Mouse (Mus musculus) limb, embryonic 11.5 days (tissue): ENCODE data around the gene Rnf212. TPM values are rescaled to one million over a fixed set of nuclear protein-coding genes. Genes with fewer than 3 reads are reported as not detected.
A peak's percentile ranks its signal among the peaks of the same experiment; 100 is the strongest.

Experiments used
- ATAC-seq: fragments of 200-750 bp; cut with Nextera tagmentation; 2 replicates; pipeline ENCODE4 v1.8.0; 2017; ENCODE audit warnings: low read depth; ENCODE audit not compliant: insufficient number of reproducible peaks, low FRiP score, low TSS enrichment
- DNase-seq: peaks from one replicate; pipeline ENCODE4 v3.0.0-alpha.2; 2015; ENCODE audit warnings: low spot score
- H3K27ac ChIP-seq: fragments of 300-500 bp; sonication (generic); replicated peaks from 2 replicates; pipeline ENCODE4 v1.5.1; 2014; ENCODE audit warnings: low read depth, mild to moderate bottlenecking, low read length
- H3K27me3 ChIP-seq: fragments of 300-500 bp; sonication (generic); 2 replicates; pipeline ENCODE4 v1.6.1; 2014; ENCODE audit warnings: mild to moderate bottlenecking, low read length, mixed read lengths; ENCODE audit not compliant: control insufficient read depth, insufficient read depth
- H3K36me3 ChIP-seq: fragments of 300-500 bp; sonication (generic); 2 replicates; pipeline ENCODE4 v1.6.1; 2014; ENCODE audit warnings: mild to moderate bottlenecking, low read length, moderate library complexity, mixed read lengths; ENCODE audit not compliant: control insufficient read depth, insufficient read depth
- H3K4me1 ChIP-seq: fragments of 300-500 bp; sonication (generic); 2 replicates; pipeline ENCODE4 v1.6.1; 2014; ENCODE audit warnings: low read length, mixed read lengths; ENCODE audit not compliant: control insufficient read depth, insufficient read depth
- H3K4me2 ChIP-seq: fragments of 300-500 bp; sonication (generic); 2 replicates; pipeline ENCODE4 v1.6.1; 2014; ENCODE audit warnings: low read depth, mild to moderate bottlenecking, moderate library complexity; ENCODE audit not compliant: severe bottlenecking
- H3K4me3 ChIP-seq: fragments of 300-500 bp; sonication (generic); 2 replicates; pipeline ENCODE4 v1.5.1; 2014; ENCODE audit warnings: low read depth, low read length
- H3K9ac ChIP-seq: fragments of 300-500 bp; sonication (generic); 2 replicates; pipeline ENCODE4 v1.6.1; 2014; ENCODE audit warnings: mild to moderate bottlenecking, low read length
- H3K9me3 ChIP-seq: fragments of 300-500 bp; sonication (generic); 2 replicates; pipeline ENCODE4 v1.6.1; 2016; ENCODE audit warnings: low read length; ENCODE audit not compliant: control insufficient read depth
- WGBS: fragments of 180-500 bp; shearing (Covaris S2); extraction: QIAGEN DNeasy Blood & Tissue Kit; methylation state at CpG from one replicate; pipeline ENCODE4 v1.1.7; 2014; 5-methylcytosine and 5-hydroxymethylcytosine counted together
- polyA plus RNA-seq: library from polyadenylated mRNA; unstranded; fragments of >200 nt; fragmentation: Nextera tagmentation; extraction: Ambion mirVana; gene quantifications from 2 replicates; pipeline ENCODE4 v1.2.1, GENCODE M21; 2014

Gene Rnf212
- polyA plus RNA-seq, 1 experiment from 2014 or later = 0.65 TPM

GRCm38 (mm10) chr5:108708419-108708818 is 66.4 kb downstream of the Rnf212 start:
- DNase-seq (no peak), ATAC-seq (no peak)
- Histone ChIP-seq H3K4me1 (no peaks in the 10 kb centered on the region), H3K27ac (no peak overlapping the region), H3K4me3 (no peak overlapping the region), H3K4me2 (no peak overlapping the region), H3K9me3 (no peaks in the 10 kb centered on the region), H3K9ac (no peak overlapping the region), H3K36me3 (peaks cover 14% of the 10 kb centered on the region), H3K27me3 (no peaks in the 10 kb centered on the region)
- 100% methylated on average over 1 of the region's 1 CpGs for WGBS

- no peaks in the 10 kb centered on the region for H3K4me1 ChIP-seq
- peaks cover 16% of the 10 kb centered on the region for H3K36me3 ChIP-seq
- DNase-seq (no peak), ATAC-seq (no peak)
- no peaks in the 10 kb centered on the region for H3K27me3 ChIP-seq
- no peak overlapping the region for H3K4me2 ChIP-seq
- H3K4me3 ChIP-seq = no peak overlapping the region
- 86% methylated on average over 2 of the region's 2 CpGs for WGBS
- H3K9ac ChIP-seq = no peak overlapping the region
- H3K27ac ChIP-seq = no peak overlapping the region
- H3K9me3 ChIP-seq = no peaks in the 10 kb centered on the region
Observed at GRCm38 (mm10) chr5:108707758-108708157, 67.0 kb downstream of the Rnf212 start.

- no peak overlapping the region for H3K4me2 ChIP-seq
- H3K9me3 ChIP-seq = no peaks in the 10 kb centered on the region
- no peaks in the 10 kb centered on the region for H3K27me3 ChIP-seq
- H3K27ac ChIP-seq = no peak overlapping the region
- H3K9ac ChIP-seq = no peak overlapping the region
- whole genome bisulfite sequencing = 75% methylated on average over 12 of the region's 12 CpGs
- H3K4me1 ChIP-seq = peaks cover 14% of the 10 kb centered on the region
- no peak for DNase-seq
- no peak for ATAC-seq
- H3K36me3 ChIP-seq = peaks cover 16% of the 10 kb centered on the region
- H3K4me3 ChIP-seq = no peak overlapping the region
Observed at GRCm38 (mm10) chr5:108703754-108704626, 70.8 kb downstream of the Rnf212 start.

- H3K27me3 ChIP-seq = no peaks in the 10 kb centered on the region
- H3K4me1 ChIP-seq = peaks cover 34% of the 10 kb centered on the region
- ATAC-seq (no peak), DNase-seq (no peak)
- WGBS = 79% methylated on average over 10 of the region's 10 CpGs
- H3K27ac ChIP-seq = peak overlapping the region; percentile 25; the same call in 1 of the 2 replicates
- no peak overlapping the region for H3K4me2 ChIP-seq
- H3K9me3 ChIP-seq = no peaks in the 10 kb centered on the region
- peaks cover 13% of the 10 kb centered on the region for H3K36me3 ChIP-seq
- no peak overlapping the region for H3K4me3 ChIP-seq
- H3K9ac ChIP-seq = no peak overlapping the region
Observed at GRCm38 (mm10) chr5:108701341-108702021, 73.3 kb downstream of the Rnf212 start.

GRCm38 (mm10) chr5:108700346-108700745 is 74.4 kb downstream of the Rnf212 start:
- no peak overlapping the region for H3K4me3 ChIP-seq
- ATAC-seq (peak; percentile 63), DNase-seq (peak; percentile 34)
- H3K4me2 ChIP-seq = no peak overlapping the region
- no peaks in the 10 kb centered on the region for H3K27me3 ChIP-seq
- peaks cover 46% of the 10 kb centered on the region for H3K4me1 ChIP-seq
- H3K9me3 ChIP-seq = no peaks in the 10 kb centered on the region
- H3K27ac ChIP-seq = peak overlapping the region; percentile 72; the same call in 1 of the 2 replicates
- WGBS = 59% methylated on average over 3 of the region's 3 CpGs
- H3K9ac ChIP-seq = no peak overlapping the region
- H3K36me3 ChIP-seq = peaks cover 10% of the 10 kb centered on the region

- DNase-seq (peak; percentile 57), ATAC-seq (no peak)
- Histone ChIP-seq H3K9ac (no peak overlapping the region; the same call in 1 of the 2 replicates), H3K27me3 (no peaks in the 10 kb centered on the region), H3K4me2 (peak overlapping the region; percentile 15), H3K4me3 (no peak overlapping the region), H3K4me1 (peaks cover 55% of the 10 kb centered on the region), H3K27ac (peak overlapping the region; percentile 77), H3K36me3 (no peaks in the 10 kb centered on the region), H3K9me3 (no peaks in the 10 kb centered on the region)
- WGBS = 18% methylated on average over 4 of the region's 4 CpGs
Observed at GRCm38 (mm10) chr5:108697341-108697753, 77.4 kb downstream of the Rnf212 start.

- Histone ChIP-seq H3K36me3 (no peaks in the 10 kb centered on the region), H3K9me3 (no peaks in the 10 kb centered on the region), H3K4me1 (peaks cover 61% of the 10 kb centered on the region), H3K9ac (no peak overlapping the region), H3K4me3 (no peak overlapping the region), H3K27ac (peak overlapping the region; percentile 77; the same call in 1 of the 2 replicates), H3K27me3 (no peaks in the 10 kb centered on the region), H3K4me2 (peak overlapping the region; percentile 74; the same call in 1 of the 2 replicates)
- 92% methylated on average over 3 of the region's 3 CpGs for WGBS
- ATAC-seq (no peak), DNase-seq (no peak)
Observed at GRCm38 (mm10) chr5:108696542-108696941, 78.2 kb downstream of the Rnf212 start.

- DNase-seq = no peak
- 88% methylated on average over 12 of the region's 12 CpGs for WGBS
- Histone ChIP-seq H3K4me2 (peak overlapping the region; percentile 74), H3K4me3 (peak overlapping the region; percentile 86; the same call in 1 of the 2 replicates), H3K36me3 (no peaks in the 10 kb centered on the region), H3K4me1 (peaks cover 60% of the 10 kb centered on the region), H3K27ac (no peak overlapping the region), H3K27me3 (no peaks in the 10 kb centered on the region), H3K9me3 (no peaks in the 10 kb centered on the region), H3K9ac (no peak overlapping the region)
- no peak for ATAC-seq
Observed at GRCm38 (mm10) chr5:108695861-108696260, 78.9 kb downstream of the Rnf212 start.
